Mouse (Mus musculus): ENCODE results near the gene Qsox1. TPM values are rescaled to one million over a fixed set of nuclear protein-coding genes. Genes with fewer than 3 reads are reported as not detected.

Qsox1 gene
- 10 to 100 TPM; 18.5 to 24.5 TPM for total RNA-seq (2023)

DNA sequence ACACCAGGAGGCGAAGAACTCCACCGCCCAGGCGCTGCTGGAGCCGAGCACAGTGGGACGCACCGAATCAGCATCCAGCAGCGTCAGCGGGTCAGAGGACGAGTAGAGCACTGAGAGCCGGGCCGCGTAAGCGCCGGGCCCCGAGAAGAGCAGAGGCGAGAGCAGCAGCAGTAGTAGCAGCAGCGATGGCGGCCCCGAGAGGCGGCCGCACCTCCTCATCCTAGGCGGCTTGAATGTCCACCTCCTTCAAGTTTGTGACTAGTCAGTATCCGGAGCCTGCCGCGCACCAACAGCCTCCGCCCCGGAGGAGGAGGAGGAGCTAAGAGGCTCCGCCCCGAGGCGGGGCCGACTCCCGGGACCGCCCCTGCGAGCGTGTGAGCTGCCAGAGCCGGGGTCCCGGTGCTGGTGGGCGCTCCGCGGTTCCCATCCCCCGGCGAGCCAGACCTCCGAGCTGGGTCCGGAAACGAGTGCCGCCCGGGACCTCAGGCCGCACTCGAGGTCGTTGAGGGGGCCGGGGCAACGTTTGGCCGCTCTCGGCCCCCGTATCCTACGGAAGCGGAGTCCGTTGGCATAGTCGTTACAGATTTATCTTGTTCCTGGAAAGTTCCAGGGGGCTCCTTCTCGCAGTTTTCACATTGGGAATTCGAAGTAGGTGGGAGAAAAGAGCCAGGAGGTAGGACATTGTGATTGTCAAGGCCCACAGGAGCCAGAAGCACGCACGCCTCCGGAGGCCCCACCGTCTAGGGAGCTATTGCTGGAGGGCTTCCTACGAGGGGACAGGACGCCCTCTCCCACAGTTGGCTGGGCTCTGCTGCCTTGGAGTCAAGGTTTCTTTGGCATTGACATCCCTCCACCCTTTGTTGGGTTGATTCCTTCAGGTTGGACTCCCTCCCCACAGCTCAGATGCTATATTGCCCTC lies at the start of gene Qsox1:
Qsox1 (minus strand) TSS at position 309 of the 919 bp plus-strand sequence.

GRCm38 (mm10) chr1:155751484-155752255 lies 61.0 kb downstream of the Qsox1 start, which contains the start of gene Lhx4:
Lhx4 (minus strand) TSS chr1:155751684.

Other genes with a start within 250 kb of the Qsox1 start
- not detected for gene Lhx4, start 61.2 kb downstream of the Qsox1 start, total RNA-seq (2023)
- 10 to 100 TPM; 76.7 to 78.0 TPM for gene Cep350, start 160.4 kb upstream of the Qsox1 start, total RNA-seq (2023)
- 100 to 1,000 TPM in 1 of 2 experiments, 10 to 100 TPM in 1; 86.2 to 100 TPM for gene Tor1aip2, start 222.5 kb upstream of the Qsox1 start, total RNA-seq (2023)
- 100 to 1,000 TPM; 200 to 219 TPM for gene Tor1aip1, start 223.6 kb upstream of the Qsox1 start, total RNA-seq (2023)